29 mouse cellular contexts compared by ENCODE assay signal in genomic region chr10:97715289-97715906, GRCm38 (mm10). TPM values are rescaled to one million over a fixed set of nuclear protein-coding genes. Genes with fewer than 3 reads are reported as not detected.
DNase-seq lines count a peak whose midpoint lies in the region; ATAC-seq lines count a peak whose summit lies in the region.
"Had no signal": no experiment of that assay in that cellular context is flagged by ENCODE, and none has a peak within 500 bp of the region (broad histone marks: within the 10 kb centered on the region; RNA-seq: fewer than 3 reads in every experiment).

No protein-coding gene starts in this region.

- H3K27me3 ChIP-seq in forebrain, embryonic 14.5 days (replicated peaks; ENCODE audit: control insufficient read depth, insufficient read depth, low read length), result no peaks in the 10 kb centered on the region
- no peaks in the 10 kb centered on the region for H3K27me3 ChIP-seq in forebrain, embryonic 10.5 days (ENCODE audit: poor library complexity, severe bottlenecking)
- no peaks in the 10 kb centered on the region for H3K27me3 ChIP-seq in forebrain, embryonic 16.5 days (replicated peaks; ENCODE audit: control insufficient read depth, insufficient read depth, low read length)
- H3K27me3 ChIP-seq: CH12.LX; embryonic facial prominence, embryonic 13.5 days; heart, embryonic 13.5 days; hindbrain, embryonic 15.5 days; limb, embryonic 15.5 days; liver, embryonic 15.5 days; midbrain, embryonic 12.5 days; neural tube, embryonic 13.5 days had no signal

- no peak overlapping the region for H3K4me3 ChIP-seq in forebrain, embryonic 14.5 days (ENCODE audit: low read depth, low read length)
- H3K4me3 ChIP-seq in forebrain, embryonic 10.5 days, result no peak overlapping the region
- no peak overlapping the region for H3K4me3 ChIP-seq in forebrain, embryonic 16.5 days (replicated peaks; ENCODE audit: low read length)
- H3K4me3 ChIP-seq: embryonic facial prominence, embryonic 13.5 days; heart, embryonic 13.5 days; hindbrain, embryonic 15.5 days; limb, embryonic 15.5 days; liver, embryonic 15.5 days; midbrain, embryonic 12.5 days; neural tube, embryonic 13.5 days had no signal

- H3K36me3 ChIP-seq in forebrain, embryonic 14.5 days (ENCODE audit: control insufficient read depth, insufficient read depth, low read length), result no peaks in the 10 kb centered on the region
- H3K36me3 ChIP-seq in forebrain, embryonic 10.5 days (replicated peaks), result no peaks in the 10 kb centered on the region
- H3K36me3 ChIP-seq in forebrain, embryonic 16.5 days (ENCODE audit: control insufficient read depth, insufficient read depth), result no peaks in the 10 kb centered on the region
- H3K36me3 ChIP-seq: embryonic facial prominence, embryonic 13.5 days; heart, embryonic 13.5 days; hindbrain, embryonic 15.5 days; limb, embryonic 15.5 days; liver, embryonic 15.5 days; midbrain, embryonic 12.5 days; neural tube, embryonic 13.5 days had no signal

- ATAC-seq in forebrain, embryonic 14.5 days, result peak; percentile 62; the same call in 1 of the 2 replicates
- ATAC-seq in forebrain, embryonic 16.5 days, result peak; percentile 73

- no peak overlapping the region for H3K27ac ChIP-seq in forebrain, embryonic 14.5 days (ENCODE audit: low read depth, low read length)
- H3K27ac ChIP-seq in forebrain, embryonic 10.5 days, result no peak overlapping the region
- H3K27ac ChIP-seq in forebrain, embryonic 16.5 days (ENCODE audit: low read length), result no peak overlapping the region
- H3K27ac ChIP-seq: embryonic facial prominence, embryonic 13.5 days; heart, embryonic 13.5 days; hindbrain, embryonic 15.5 days; limb, embryonic 15.5 days; liver, embryonic 15.5 days; midbrain, embryonic 12.5 days; neural tube, embryonic 13.5 days had no signal

- peak; percentile 68 for DNase-seq in forebrain, embryonic 14.5 days (ENCODE audit: low spot score)
- DNase-seq in forebrain, embryonic 10.5 days (ENCODE audit: extremely low spot score, low spot score), result no peak
- DNase-seq in left cerebral cortex, postnatal 4 days, result peak; percentile 28
- no peak for DNase-seq in left cerebral cortex, postnatal 36 days (ENCODE audit: low spot score in 2 of 2)
- peak; percentile 13 for DNase-seq in testis, postnatal 14 days (ENCODE audit: low spot score)
- no peak for DNase-seq in right cerebral cortex, postnatal 25 days
- DNase-seq: cerebellum, adult 9-10 months; gastrocnemius, postnatal 14 days; heart, adult 18-20 months; kidney, adult 8-10 months; kidney, postnatal 14 days; layer of hippocampus, postnatal 36 days; right cerebral cortex, adult 18-20 months had no signal

- intact Hi-C loops in left cerebral cortex, postnatal 4 days (cut with DNase I), result loop anchor here (5.0 to 10.0 kb wide), 2 partner anchors 1202 to 1369 kb away; no protein-coding TSS in a partner anchor
- intact Hi-C loops in left cerebral cortex, postnatal 36 days (cut with DNase I), result loop anchor here (10.0 kb wide), 1 partner anchor 89 kb away; no protein-coding TSS in a partner anchor

- H3K4me2 ChIP-seq in forebrain, embryonic 14.5 days (ENCODE audit: low read length), result no peak overlapping the region
- no peak overlapping the region for H3K4me2 ChIP-seq in forebrain, embryonic 16.5 days (ENCODE audit: low read length)
- H3K4me2 ChIP-seq: embryonic facial prominence, embryonic 13.5 days; heart, embryonic 13.5 days; hindbrain, embryonic 15.5 days; limb, embryonic 15.5 days; liver, embryonic 15.5 days; midbrain, embryonic 12.5 days; neural tube, embryonic 13.5 days had no signal

- H3K9me3 ChIP-seq in forebrain, embryonic 14.5 days (replicated peaks; ENCODE audit: control insufficient read depth, low read length), result no peaks in the 10 kb centered on the region
- H3K9me3 ChIP-seq in forebrain, embryonic 10.5 days, result no peaks in the 10 kb centered on the region
- no peaks in the 10 kb centered on the region for H3K9me3 ChIP-seq in forebrain, embryonic 16.5 days (ENCODE audit: control insufficient read depth, low read length)
- H3K9me3 ChIP-seq: embryonic facial prominence, embryonic 13.5 days; heart, embryonic 13.5 days; hindbrain, embryonic 15.5 days; limb, embryonic 15.5 days; liver, embryonic 15.5 days; midbrain, embryonic 12.5 days; neural tube, embryonic 13.5 days had no signal

- WGBS in forebrain, embryonic 14.5 days, result 66% methylated on average over 3 of the region's 3 CpGs
- 87% methylated on average over 3 of the region's 3 CpGs for WGBS in forebrain, embryonic 10.5 days
- 65% methylated on average over 3 of the region's 3 CpGs for WGBS in forebrain, embryonic 16.5 days

- no peak overlapping the region for H3K9ac ChIP-seq in forebrain, embryonic 14.5 days (ENCODE audit: low read length)
- H3K9ac ChIP-seq in forebrain, embryonic 16.5 days (replicated peaks; ENCODE audit: low read depth, low read length), result no peak overlapping the region
- H3K9ac ChIP-seq: embryonic facial prominence, embryonic 13.5 days; heart, embryonic 13.5 days; hindbrain, embryonic 15.5 days; limb, embryonic 15.5 days; liver, embryonic 15.5 days; midbrain, embryonic 12.5 days; neural tube, embryonic 13.5 days had no signal

- H3K4me1 ChIP-seq in forebrain, embryonic 14.5 days (ENCODE audit: control insufficient read depth, insufficient read depth, low read length), result no peaks in the 10 kb centered on the region
- no peaks in the 10 kb centered on the region for H3K4me1 ChIP-seq in forebrain, embryonic 10.5 days
- H3K4me1 ChIP-seq in forebrain, embryonic 16.5 days (replicated peaks; ENCODE audit: control insufficient read depth, insufficient read depth, low read length), result peaks cover 8% of the 10 kb centered on the region; the same call in 1 of the 2 replicates
- H3K4me1 ChIP-seq: embryonic facial prominence, embryonic 13.5 days; hindbrain, embryonic 15.5 days; liver, embryonic 15.5 days; midbrain, embryonic 12.5 days; neural tube, embryonic 13.5 days had no signal

RNA-seq across cellular contexts. Expression of gene C030005K15Rik, which starts 11.2 kb away (rescaled TPM):
- polyA plus RNA-seq in forebrain, embryonic 14.5 days (2014; fragmentation: Nextera tagmentation; extraction: Ambion mirVana), result not detected in 2 replicates
- not detected in 2 replicates for polyA plus RNA-seq in forebrain, embryonic 10.5 days (2016; fragmentation: Nextera tagmentation; extraction: Ambion mirVana)
- total RNA-seq in left cerebral cortex, postnatal 4 days (2021), result under 1 TPM in 1 of 2 experiments, not detected in 1; 0.18 TPM
- under 1 TPM in 1 of 2 experiments, not detected in 1; 0.48 TPM for total RNA-seq in left cerebral cortex, postnatal 36 days (2021)
- not detected in 2 replicates for polyA plus RNA-seq in forebrain, embryonic 16.5 days (2015; fragmentation: Nextera tagmentation; extraction: Ambion mirVana)
- total RNA-seq: adrenal gland, adult 18-20 months; CH12.LX; gastrocnemius, postnatal 14 days; heart, adult 18-20 months; heart, postnatal 25 days; megakaryocyte progenitor cell, adult 5-6 weeks; MEL had no signal
- polyA plus RNA-seq: embryonic facial prominence, embryonic 13.5 days; heart, embryonic 13.5 days; hindbrain, embryonic 15.5 days; limb, embryonic 15.5 days; liver, embryonic 15.5 days; lung, embryonic 16.5 days; midbrain, embryonic 12.5 days; neural tube, embryonic 13.5 days; small intestine, adult 2 months had no signal

RNA-seq across cellular contexts. Expression of gene Ccer1, which starts 22.5 kb away (rescaled TPM):
- not detected in 2 replicates for polyA plus RNA-seq in forebrain, embryonic 14.5 days (2014; fragmentation: Nextera tagmentation; extraction: Ambion mirVana)
- not detected in 2 replicates for polyA plus RNA-seq in forebrain, embryonic 10.5 days (2016; fragmentation: Nextera tagmentation; extraction: Ambion mirVana)
- total RNA-seq in left cerebral cortex, postnatal 4 days (2021), result not detected
- not detected for total RNA-seq in left cerebral cortex, postnatal 36 days (2021)
- polyA plus RNA-seq in forebrain, embryonic 16.5 days (2015; fragmentation: Nextera tagmentation; extraction: Ambion mirVana), result not detected in 2 replicates
- total RNA-seq: adrenal gland, adult 18-20 months; CH12.LX; gastrocnemius, postnatal 14 days; heart, adult 18-20 months; heart, postnatal 25 days; layer of hippocampus, postnatal 36 days; left cerebral cortex, postnatal 14 days; megakaryocyte progenitor cell, adult 5-6 weeks; MEL had no signal
- polyA plus RNA-seq: embryonic facial prominence, embryonic 13.5 days; heart, embryonic 13.5 days; hindbrain, embryonic 15.5 days; limb, embryonic 15.5 days; liver, embryonic 15.5 days; lung, embryonic 16.5 days; midbrain, embryonic 12.5 days; neural tube, embryonic 13.5 days; small intestine, adult 2 months had no signal

Comparison
In these comparisons a context has a peak if more than half of its experiments do, and no peak if none do; other contexts are left out.
1. DNase-seq: peak in forebrain, embryonic 14.5 days (single experiment), left cerebral cortex, postnatal 4 days (single experiment) and testis, postnatal 14 days (single experiment); none in forebrain, embryonic 10.5 days (single experiment), left cerebral cortex, postnatal 36 days (0 of 2) and right cerebral cortex, postnatal 25 days (single experiment).